Mouse (Mus musculus) G1E-ER4 (cell line): ENCODE results near the gene Rps6ka1. TPM values are rescaled to one million over a fixed set of nuclear protein-coding genes. Genes with fewer than 3 reads are reported as not detected.

Experiments
- GATA1 ChIP-seq: IDR thresholded peaks from one replicate; pipeline ENCODE4 v1.8.0; 2012; ENCODE audit warnings: low read length, inconsistent platforms
- polyA plus RNA-seq: library from polyadenylated mRNA; stranded (reverse); fragments of >175 nt; gene quantifications from 2 replicates; pipeline ENCODE4 v1.2.3, GENCODE M21; 2012

Gene Rps6ka1
- polyA plus RNA-seq, 1 experiment = 2.4 TPM

GRCm38 (mm10) chr4:133817356-133817755 is 70.2 kb downstream of the Rps6ka1 start:
- TF ChIP-seq GATA1 = no peak

GRCm38 (mm10) chr4:133816504-133816875 is 71.1 kb downstream of the Rps6ka1 start:
- no peak for TF ChIP-seq GATA1

- no peak for TF ChIP-seq GATA1
These were observed 71.7 kb downstream of the Rps6ka1 start for GRCm38 (mm10) chr4:133815635-133816503.

GRCm38 (mm10) chr4:133814804-133815515 is 72.6 kb downstream of the Rps6ka1 start:
- TF ChIP-seq GATA1 = no peak

GRCm38 (mm10) chr4:133813992-133814803 is 73.4 kb downstream of the Rps6ka1 start:
- TF ChIP-seq GATA1 = no peak

- TF ChIP-seq GATA1 = no peak
These were observed 74.2 kb downstream of the Rps6ka1 start for GRCm38 (mm10) chr4:133813174-133813991.

GRCm38 (mm10) chr4:133804401-133805263 is 83.0 kb downstream of the Rps6ka1 start:
- no peak for TF ChIP-seq GATA1

GRCm38 (mm10) chr4:133800589-133800988 is 87.0 kb downstream of the Rps6ka1 start:
- no peak for TF ChIP-seq GATA1

Other genes starting within 250 kb of the Rps6ka1 start
- gene Zdhhc18, start 237.6 kb downstream of the Rps6ka1 start, polyA plus RNA-seq = 16.8 and 17.2 TPM in 2 replicates
- gene Pigv, start 215.2 kb downstream of the Rps6ka1 start, polyA plus RNA-seq = 16.3 and 17.6 TPM in 2 replicates
- gene Arid1a, start 131.0 kb downstream of the Rps6ka1 start, polyA plus RNA-seq = 109 and 180 TPM in 2 replicates
- gene Hmgn2, start 80.9 kb upstream of the Rps6ka1 start, polyA plus RNA-seq = 641 and 793 TPM in 2 replicates
- gene Dhdds, start 113.1 kb upstream of the Rps6ka1 start, polyA plus RNA-seq = 24.0 and 27.2 TPM in 2 replicates
- not detected in 2 replicates for gene Lin28a, start 131.0 kb upstream of the Rps6ka1 start, polyA plus RNA-seq
- not detected in 2 replicates for gene Zfp683, start 166.0 kb upstream of the Rps6ka1 start, polyA plus RNA-seq
- gene Crybg2, start 173.0 kb upstream of the Rps6ka1 start, polyA plus RNA-seq = 0.13 TPM in 2 replicates
- 0.18 TPM in 1 of 2 replicates, not detected in the other for gene Cd52, start 207.3 kb upstream of the Rps6ka1 start, polyA plus RNA-seq
- 6.2 and 11.1 TPM in 2 replicates for gene Ubxn11, start 214.8 kb upstream of the Rps6ka1 start, polyA plus RNA-seq
- gene Sh3bgrl3, start 241.0 kb upstream of the Rps6ka1 start, polyA plus RNA-seq = 86.9 and 168 TPM in 2 replicates